Mouse (Mus musculus) spleen, embryonic (tissue): Measurements from ENCODE around the gene Gtf2f2.
"Not testable (repeated sequence)": the region's sequence is repeated elsewhere in the genome, so short reads cannot be mapped to it uniquely, and the experiment has no call there.

Experiments
- CTCF ChIA-PET: fragments of 350-600 bp; sonication (Branson Sonifier 250); formaldehyde crosslinking; loops from one replicate; lab custom pipeline; 2022; lab: Charles Lee

Gtf2f2 gene

GRCm38 (mm10) chr14:75998082-75998481 lies 12.6 kb downstream of the Gtf2f2 start:
- CTCF ChIA-PET: no interaction called here

- CTCF ChIA-PET: no interaction called here
Observed at GRCm38 (mm10) chr14:75992371-75992770, 18.3 kb downstream of the Gtf2f2 start.

- CTCF ChIA-PET: no interaction called here
Observed at GRCm38 (mm10) chr14:75990936-75991335, 19.7 kb downstream of the Gtf2f2 start.

GRCm38 (mm10) chr14:75989168-75989567 lies 21.5 kb downstream of the Gtf2f2 start:
- CTCF ChIA-PET: no interaction called here

- CTCF ChIA-PET: interaction anchor here (1.1 kb wide), 1 partner anchor 9 kb away, joined by 3 read pairs; no protein-coding TSS in a partner anchor
Observed at GRCm38 (mm10) chr14:75986878-75987483, 23.7 kb downstream of the Gtf2f2 start.

GRCm38 (mm10) chr14:75985112-75985511 lies 25.6 kb downstream of the Gtf2f2 start:
- CTCF ChIA-PET: interaction anchor here (0.6 kb wide), 1 partner anchor 105 kb away, joined by 33 read pairs; no protein-coding TSS in a partner anchor

- CTCF ChIA-PET: no interaction called here
Observed at GRCm38 (mm10) chr14:75983891-75984290, 26.8 kb downstream of the Gtf2f2 start.

GRCm38 (mm10) chr14:75981231-75981630 lies 29.4 kb downstream of the Gtf2f2 start:
- CTCF ChIA-PET: no interaction called here

- CTCF ChIA-PET: no interaction called here
Observed at GRCm38 (mm10) chr14:75976107-75976506, 34.6 kb downstream of the Gtf2f2 start.

- CTCF ChIA-PET: no interaction called here
Observed at GRCm38 (mm10) chr14:75967291-75967690, 43.4 kb downstream of the Gtf2f2 start.

GRCm38 (mm10) chr14:75964433-75964832 lies 46.2 kb downstream of the Gtf2f2 start:
- CTCF ChIA-PET: no interaction called here

GRCm38 (mm10) chr14:75964000-75964399 lies 46.7 kb downstream of the Gtf2f2 start:
- CTCF ChIA-PET: no interaction called here

GRCm38 (mm10) chr14:75963215-75963614 lies 47.5 kb downstream of the Gtf2f2 start:
- CTCF ChIA-PET: no interaction called here

GRCm38 (mm10) chr14:75962250-75962649 lies 48.4 kb downstream of the Gtf2f2 start:
- CTCF ChIA-PET: no interaction called here

- CTCF ChIA-PET: interaction anchor here (0.6 kb wide), 1 partner anchor 125 kb away, joined by 6 read pairs; no protein-coding TSS in a partner anchor
Observed at GRCm38 (mm10) chr14:75954766-75955165, 55.9 kb downstream of the Gtf2f2 start, which contains the start of gene Kctd4. Gene Kctd4 (plus strand): TSS chr14:75955009.

- CTCF ChIA-PET: no interaction called here
Observed at GRCm38 (mm10) chr14:75953011-75953410, 57.7 kb downstream of the Gtf2f2 start.

- CTCF ChIA-PET: interaction anchor here (0.5 kb wide), 1 partner anchor 25 kb away, joined by 3 read pairs; no protein-coding TSS in a partner anchor
Observed at GRCm38 (mm10) chr14:75947674-75948073, 63.0 kb downstream of the Gtf2f2 start.

- CTCF ChIA-PET: interaction anchor here (0.6 kb wide), 1 partner anchor 63 kb away, joined by 4 read pairs; no protein-coding TSS in a partner anchor
Observed at GRCm38 (mm10) chr14:75942365-75942764, 68.3 kb downstream of the Gtf2f2 start.

- CTCF ChIA-PET: no interaction called here
Observed at GRCm38 (mm10) chr14:75941500-75941899, 69.2 kb downstream of the Gtf2f2 start.

GRCm38 (mm10) chr14:75937714-75938113 lies 73.0 kb downstream of the Gtf2f2 start:
- CTCF ChIA-PET: no interaction called here

- CTCF ChIA-PET: no interaction called here
Observed at GRCm38 (mm10) chr14:75934359-75934758, 76.3 kb downstream of the Gtf2f2 start.

- CTCF ChIA-PET: no interaction called here
Observed at GRCm38 (mm10) chr14:75931266-75931665, 79.4 kb downstream of the Gtf2f2 start.

GRCm38 (mm10) chr14:75929713-75930112 lies 81.0 kb downstream of the Gtf2f2 start:
- CTCF ChIA-PET: not testable (repeated sequence)
